Mouse (Mus musculus) bone marrow, adult 2 months (tissue): Measurements from ENCODE around the gene Cds1. TPM values are rescaled to one million over a fixed set of nuclear protein-coding genes. Genes with fewer than 3 reads are reported as not detected.

ENCODE experiments used
- H3K27ac ChIP-seq: fragments of 200-500 bp; 2 replicates; pipeline ENCODE4 v1.5.1; 2012; ENCODE audit warnings: low read depth, mild to moderate bottlenecking, control low read depth, inconsistent platforms, low read length; ENCODE audit not compliant: control insufficient read depth, poor library complexity, insufficient read depth
- H3K4me1 ChIP-seq: fragments of 200-500 bp; 2 replicates; pipeline ENCODE4 v1.6.1; 2011; ENCODE audit warnings: low read length; ENCODE audit not compliant: control insufficient read depth, insufficient read depth
- H3K4me3 ChIP-seq: fragments of 200-500 bp; replicated peaks from 2 replicates; pipeline ENCODE3; 2011; ENCODE audit warnings: mild to moderate bottlenecking, low read depth, low read length, control low read depth; ENCODE audit not compliant: control insufficient read depth
- CTCF ChIP-seq: fragments of 200-500 bp; IDR thresholded peaks from 2 replicates; pipeline ENCODE4 v1.5.1; 2011; ENCODE audit warnings: low read length, control low read depth; ENCODE audit not compliant: control insufficient read depth, insufficient read depth
- POLR2A ChIP-seq: fragments of 200-500 bp; IDR thresholded peaks from 2 replicates; pipeline ENCODE4 v1.6.1; 2011; ENCODE audit warnings: low read depth, mild to moderate bottlenecking, control low read depth, low read length, borderline replicate concordance; ENCODE audit not compliant: control insufficient read depth
- WGBS: fragments of 180-500 bp; shearing (Covaris S2); methylation state at CpG from one replicate; pipeline ENCODE4 v1.1.7; 2018; 5-methylcytosine and 5-hydroxymethylcytosine counted together
- polyA plus RNA-seq: library from polyadenylated mRNA; stranded (reverse); fragments of >200 nt; gene quantifications from 2 replicates; pipeline ENCODE4 v1.2.4, GENCODE M21; 2011; ENCODE audit warnings: low replicate concordance; ENCODE audit not compliant: missing spikeins, insufficient read depth, insufficient read length

The Cds1 gene
- polyA plus RNA-seq, result 1.4 and 1.5 TPM in 2 replicates

- TF ChIP-seq CTCF (no peak), POLR2A (no peak)
- under 1% methylated on average over 91 of the region's 91 CpGs for WGBS
- no peaks in the 10 kb centered on the region for H3K4me1 ChIP-seq
- H3K27ac ChIP-seq, result peak within 1 kb of the TSS; percentile 9
- peak within 1 kb of the TSS; percentile 69 for H3K4me3 ChIP-seq
Measured at GRCm38 (mm10) chr5:101764554-101765347, at the start of gene Cds1. TSS of gene Cds1 (plus strand) at chr5:101765130.

DNA sequence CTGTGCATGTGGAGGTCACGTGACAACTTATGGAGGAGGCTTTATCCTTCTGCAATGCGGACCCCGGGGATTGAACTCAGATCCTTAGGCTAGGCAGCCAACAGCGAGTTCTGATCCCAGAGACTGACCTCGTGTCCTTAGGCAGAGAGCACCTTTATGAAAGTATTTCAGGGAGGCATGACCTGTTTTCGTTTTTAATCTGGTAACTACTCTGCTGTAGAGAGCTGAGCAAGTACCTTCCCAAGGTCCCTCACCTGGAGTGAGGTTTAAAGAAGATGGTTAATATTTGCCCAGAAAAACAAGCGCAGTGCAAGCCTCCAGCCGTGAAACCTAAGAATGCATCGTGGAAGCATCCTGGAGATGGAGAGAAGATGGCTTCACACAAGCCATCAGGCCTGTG is 40.7 kb upstream of the Cds1 start:
- Histone ChIP-seq H3K4me1 (no peaks in the 10 kb centered on the region), H3K4me3 (no peak overlapping the region), H3K27ac (no peak overlapping the region)
- 82% methylated on average over 9 of the region's 9 CpGs for WGBS
- TF ChIP-seq POLR2A (no peak), CTCF (no peak)

GRCm38 (mm10) chr5:101724756-101725155 is 40.2 kb upstream of the Cds1 start:
- WGBS, result 90% methylated on average over 16 of the region's 16 CpGs
- TF ChIP-seq POLR2A (no peak), CTCF (no peak)
- H3K27ac ChIP-seq, result no peak overlapping the region

GRCm38 (mm10) chr5:101725703-101726102 is 39.2 kb upstream of the Cds1 start:
- H3K4me1 ChIP-seq, result no peaks in the 10 kb centered on the region
- no peak overlapping the region for H3K27ac ChIP-seq
- WGBS, result 64% methylated on average over 8 of the region's 8 CpGs
- no peak overlapping the region for H3K4me3 ChIP-seq
- TF ChIP-seq POLR2A (no peak), CTCF (no peak)

More at GRCm38 (mm10) chr5:101724756-101725155, 40.2 kb upstream of the Cds1 start:
- H3K4me1 ChIP-seq, result no peaks in the 10 kb centered on the region
- no peak overlapping the region for H3K4me3 ChIP-seq

- WGBS, result 81% methylated on average over 6 of the region's 6 CpGs
- Histone ChIP-seq H3K4me3 (no peak overlapping the region), H3K4me1 (no peaks in the 10 kb centered on the region), H3K27ac (no peak overlapping the region)
- no peak for TF ChIP-seq CTCF
- no peak for TF ChIP-seq POLR2A
Measured at GRCm38 (mm10) chr5:101726371-101726770, 38.6 kb upstream of the Cds1 start.

DNA sequence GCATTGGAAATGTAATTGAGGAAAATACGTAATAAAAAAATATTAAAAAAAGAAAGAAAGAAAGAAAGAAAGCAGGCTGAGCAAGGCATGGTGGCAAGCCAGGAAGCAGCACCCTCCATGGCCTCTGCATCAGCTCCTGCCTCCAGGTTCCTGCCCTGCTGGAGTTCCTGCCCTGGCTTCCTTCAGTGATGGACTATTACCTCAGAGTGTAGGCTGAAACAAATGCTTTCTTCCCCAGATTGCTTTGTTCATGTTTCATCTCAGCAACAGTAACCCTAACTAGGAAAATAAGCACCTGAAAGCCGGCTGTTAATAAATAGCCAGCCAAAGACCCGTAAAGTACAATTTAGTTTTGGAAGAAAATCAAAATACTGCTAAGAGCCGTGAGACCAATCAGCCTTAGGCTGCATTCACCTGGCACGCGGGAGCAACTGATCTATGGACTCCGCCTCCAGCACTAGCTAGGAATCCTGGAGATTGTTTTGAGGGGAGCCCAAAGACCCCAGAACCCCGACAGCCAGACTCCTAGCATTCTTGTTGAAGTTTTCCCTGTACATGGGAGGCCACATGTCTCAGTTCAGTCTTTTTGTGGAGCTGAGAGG is 36.5 kb upstream of the Cds1 start:
- Histone ChIP-seq H3K27ac (no peak overlapping the region), H3K4me3 (no peak overlapping the region), H3K4me1 (no peaks in the 10 kb centered on the region)
- 86% methylated on average over 8 of the region's 8 CpGs for WGBS
- TF ChIP-seq CTCF, result no peak
- no peak for TF ChIP-seq POLR2A

GRCm38 (mm10) chr5:101737341-101737740 is 27.6 kb upstream of the Cds1 start:
- Histone ChIP-seq H3K4me1 (no peaks in the 10 kb centered on the region), H3K4me3 (no peak overlapping the region), H3K27ac (no peak overlapping the region)
- no peak for TF ChIP-seq POLR2A
- no peak for TF ChIP-seq CTCF
- WGBS, result 76% methylated on average over 3 of the region's 3 CpGs

- no peak overlapping the region for H3K27ac ChIP-seq
- TF ChIP-seq CTCF, result no peak
- no peak for TF ChIP-seq POLR2A
- no peaks in the 10 kb centered on the region for H3K4me1 ChIP-seq
- WGBS, result 83% methylated on average over 16 of the region's 16 CpGs
- H3K4me3 ChIP-seq, result no peak overlapping the region
Measured at GRCm38 (mm10) chr5:101740471-101741223, 24.3 kb upstream of the Cds1 start.
